Mouse (Mus musculus): ENCODE measurements around the gene Fam3a.
A peak's percentile ranks its signal among the peaks of the same experiment; 100 is the strongest.
"Not testable (repeated sequence)": the region's sequence is repeated elsewhere in the genome, so short reads cannot be mapped to it uniquely, and the experiment has no call there.

The Fam3a gene

DNA sequence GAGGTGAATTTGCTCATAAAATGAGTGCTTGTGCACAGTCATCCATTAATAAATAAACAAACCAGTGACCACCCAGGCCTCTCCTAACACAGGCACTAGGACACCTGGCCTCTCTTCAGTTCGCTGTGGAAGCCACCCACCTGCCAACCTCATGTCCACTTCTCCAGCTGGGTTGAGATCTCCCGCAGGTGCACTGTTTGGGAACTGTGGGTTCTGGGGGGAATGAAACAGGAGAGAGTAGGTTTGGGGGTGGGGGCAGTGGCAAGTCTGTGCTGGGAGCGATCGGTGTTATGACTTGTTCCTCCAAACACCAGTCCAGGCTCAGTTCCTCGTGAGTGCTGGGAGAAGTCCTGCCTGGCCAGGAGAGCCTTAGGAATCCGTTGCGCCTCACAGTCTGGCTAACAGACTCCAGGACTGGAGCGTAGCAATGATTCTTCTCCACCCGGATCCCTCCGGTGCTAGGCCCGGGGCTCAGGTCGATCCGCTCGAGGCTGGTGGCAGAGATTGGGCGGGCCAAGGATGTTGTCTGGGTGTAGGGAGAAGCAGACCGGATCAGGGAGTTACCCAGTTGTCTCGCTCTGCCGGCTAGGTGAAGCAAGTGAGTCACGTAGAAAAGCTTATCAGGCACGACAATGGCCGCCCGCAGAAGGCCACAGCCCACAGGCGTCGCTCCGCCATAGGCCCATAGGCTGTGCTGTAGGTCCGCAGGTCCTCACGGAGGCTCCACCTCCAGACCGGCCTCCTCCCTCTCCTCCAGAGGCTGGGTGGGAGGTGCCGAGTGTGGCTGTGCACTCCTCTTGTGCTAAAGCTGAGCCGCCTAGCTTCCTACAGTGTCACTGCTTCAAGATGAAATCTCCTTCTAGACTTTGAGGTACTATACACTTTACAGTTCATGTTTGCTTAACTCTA is at the start of gene Fam3a, which contains the start of gene Ikbkg:
Fam3a (minus strand) TSS at position 738 of the 909 bp plus-strand sequence.
Ikbkg (plus strand) TSS at position 756 of the 909 bp plus-strand sequence.
- peak; percentile 88 for DNase-seq

DNA sequence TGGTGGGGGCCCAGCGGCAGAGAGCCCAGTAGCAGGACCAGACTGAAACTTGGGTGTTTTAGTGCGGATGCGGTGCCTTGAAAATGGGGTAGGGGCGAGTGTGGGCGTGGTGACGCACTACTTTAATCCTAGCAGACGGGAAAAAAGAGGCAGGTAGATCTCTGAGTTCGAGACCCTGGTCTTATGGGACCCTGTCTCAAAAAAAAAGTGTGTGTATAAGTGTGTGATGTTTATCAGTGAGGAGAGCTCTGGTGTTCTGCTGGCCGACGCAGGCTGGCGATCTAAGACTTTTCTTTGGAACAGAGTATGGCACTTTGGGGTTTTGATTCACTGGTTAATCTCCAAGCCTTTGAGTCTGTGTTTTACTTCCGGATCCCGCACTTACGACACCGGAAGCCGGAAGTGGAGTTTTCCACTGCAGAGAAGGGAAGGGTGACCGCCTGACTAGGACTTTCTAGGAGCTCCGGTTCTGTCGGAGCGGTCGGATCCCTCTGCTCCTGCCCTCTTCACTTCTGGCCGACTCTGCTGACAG is 36.3 kb upstream of the Fam3a start:
- peak; percentile 78 for DNase-seq

DNA sequence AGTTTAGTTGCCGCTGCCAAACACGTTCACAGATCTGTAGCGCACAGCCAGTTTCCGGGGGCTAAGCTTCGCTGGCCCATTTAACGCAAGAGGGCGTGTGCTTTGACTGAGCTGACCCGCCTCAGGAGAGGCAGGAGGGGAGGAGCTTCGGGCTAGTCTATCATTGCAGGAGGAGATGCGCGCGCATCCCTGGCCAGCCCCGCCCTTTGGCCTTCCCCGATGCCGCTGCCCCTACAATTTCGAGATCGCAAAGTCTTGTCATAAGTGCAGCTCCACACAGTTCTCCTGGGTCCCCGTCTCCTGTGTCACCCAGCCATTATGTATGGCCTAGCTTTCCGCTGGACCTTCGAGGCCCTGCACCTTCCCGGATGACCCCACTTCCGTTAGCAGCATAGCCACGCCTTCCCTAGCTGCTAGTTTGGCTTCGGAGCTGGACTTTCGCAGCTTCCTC is 35.8 kb upstream of the Fam3a start, which contains the start of gene G6pdx:
G6pdx (minus strand) TSS at position 369 of the 451 bp plus-strand sequence.
- DNase-seq: peak; percentile 92

DNA sequence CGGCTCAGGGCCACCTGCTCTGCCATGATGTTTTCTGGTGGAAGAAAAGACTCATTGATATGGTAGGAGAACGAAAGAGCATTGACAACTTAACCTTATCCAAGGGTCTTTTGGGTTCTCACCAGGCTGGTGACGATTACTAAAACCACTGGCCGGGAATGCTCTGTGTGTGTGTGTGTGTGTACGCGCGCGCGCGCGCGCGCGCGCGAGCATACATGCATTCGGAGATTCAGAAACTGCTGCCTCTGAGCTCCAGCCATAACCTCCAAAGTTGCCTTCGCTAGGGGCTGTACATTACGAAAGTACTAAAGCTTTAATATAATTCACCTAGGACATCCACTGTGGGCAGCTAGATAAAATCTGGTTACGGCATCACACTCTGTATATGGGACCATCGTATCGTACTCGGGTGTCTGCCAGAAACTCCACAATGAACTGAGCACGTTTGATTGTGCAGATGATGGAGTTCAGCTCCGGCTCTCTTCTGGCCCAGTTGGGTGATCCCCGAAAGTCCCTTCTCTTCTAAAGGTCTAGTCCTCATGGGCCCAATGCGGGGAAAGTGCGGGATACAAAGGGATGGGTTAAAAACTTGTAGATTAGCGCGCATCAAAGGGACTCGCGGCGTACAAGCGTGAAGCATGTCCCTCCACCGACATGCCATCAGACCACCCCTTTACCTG is 35.2 kb upstream of the Fam3a start:
- no peak for DNase-seq

DNA sequence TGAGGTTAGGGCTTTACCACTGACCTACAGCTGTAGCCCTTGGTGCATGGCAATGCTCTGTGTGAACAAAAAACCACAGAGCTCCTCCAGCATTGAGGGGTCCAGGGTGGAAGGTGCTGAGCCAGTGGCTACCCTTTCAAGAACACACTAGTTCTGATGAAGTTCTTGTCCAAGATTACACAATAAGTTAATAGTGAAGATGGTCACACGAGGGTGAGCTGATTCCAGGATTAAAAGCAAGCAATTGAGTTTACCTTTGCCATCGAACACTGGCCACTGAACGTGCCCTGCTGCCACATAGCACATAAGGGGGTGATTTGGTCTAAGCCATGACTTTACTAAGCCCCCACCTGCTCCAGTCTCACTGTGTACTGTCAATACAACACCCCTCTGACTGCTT is 34.0 kb upstream of the Fam3a start:
- DNase-seq: no peak

DNA sequence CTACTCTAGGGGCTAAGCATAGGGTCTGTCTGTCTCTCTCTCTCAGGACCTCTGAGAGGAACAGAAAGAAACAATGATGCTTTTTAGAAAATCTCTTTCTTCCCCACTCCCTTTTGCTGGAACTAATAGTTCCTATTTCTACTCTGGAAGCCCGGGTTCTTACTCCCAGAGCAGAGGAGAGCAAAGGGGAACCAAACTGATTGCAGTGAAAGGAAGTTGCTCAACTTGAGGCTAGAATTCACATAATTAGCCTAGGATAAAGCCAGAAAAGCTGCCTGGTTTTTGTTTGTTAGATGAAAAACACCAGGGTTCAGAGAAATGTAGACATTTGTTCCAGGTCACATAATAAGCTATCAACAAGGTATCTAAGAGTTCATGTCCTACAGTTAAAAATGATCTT is 33.2 kb upstream of the Fam3a start:
- no peak for DNase-seq

DNA sequence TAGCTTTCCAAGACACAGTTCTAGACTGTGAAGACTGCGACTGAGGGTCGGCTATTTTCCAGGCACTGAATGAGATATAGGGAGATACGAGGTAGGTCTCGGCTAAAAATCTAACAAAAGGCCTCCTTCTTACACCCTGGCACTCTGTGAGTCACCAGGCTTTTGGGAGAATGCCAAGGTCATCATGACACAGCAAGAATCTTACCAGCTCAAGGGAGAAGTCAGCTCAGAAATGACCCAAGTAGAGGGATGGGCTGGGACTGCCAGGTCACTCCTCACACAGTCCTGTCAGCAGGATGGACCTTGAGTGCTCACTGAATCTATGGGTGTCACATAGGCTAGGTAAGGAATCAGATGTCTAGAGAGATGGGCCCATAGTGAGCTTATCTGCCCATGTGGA is 32.1 kb upstream of the Fam3a start:
- no peak for DNase-seq

DNA sequence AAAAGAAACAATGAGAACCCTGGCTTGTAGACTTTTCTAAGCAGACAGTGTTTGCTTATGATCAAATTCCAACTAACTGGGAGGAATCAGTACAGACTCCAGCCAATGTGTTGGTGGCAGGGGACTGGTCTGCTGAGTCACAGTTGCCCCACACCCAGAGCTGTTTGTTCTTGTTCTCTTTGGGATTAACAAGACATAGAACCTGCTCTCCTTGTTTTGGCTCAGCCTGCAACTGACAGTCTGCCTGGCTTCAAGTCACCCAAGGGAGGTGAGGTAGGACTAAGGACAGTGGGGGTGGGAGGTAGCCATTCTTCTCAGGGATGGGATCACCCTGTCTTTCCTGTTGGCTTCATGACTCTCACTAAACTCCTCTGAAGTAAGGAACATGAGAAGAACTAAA is 31.4 kb upstream of the Fam3a start:
- DNase-seq: no peak

DNA sequence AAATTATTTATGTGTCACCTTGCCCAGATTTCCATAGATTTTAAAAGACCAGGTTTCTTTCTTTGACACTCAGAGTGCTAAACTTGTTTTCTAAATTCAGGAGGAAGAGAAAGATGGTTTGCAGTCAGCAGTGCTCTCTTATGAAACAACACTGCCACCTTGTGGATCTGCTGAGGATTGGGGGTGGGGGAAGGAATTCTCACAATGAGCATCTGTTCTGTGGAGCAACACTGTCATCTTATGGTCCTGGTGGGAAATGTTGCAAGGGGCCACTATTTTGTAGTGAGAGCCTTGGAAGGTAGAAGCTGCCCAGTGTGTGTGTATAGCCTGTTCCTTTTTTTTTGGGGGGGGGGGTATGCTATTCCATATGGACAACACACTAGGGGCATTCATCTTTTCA is 20.3 kb upstream of the Fam3a start:
- DNase-seq: peak; percentile 72

DNA sequence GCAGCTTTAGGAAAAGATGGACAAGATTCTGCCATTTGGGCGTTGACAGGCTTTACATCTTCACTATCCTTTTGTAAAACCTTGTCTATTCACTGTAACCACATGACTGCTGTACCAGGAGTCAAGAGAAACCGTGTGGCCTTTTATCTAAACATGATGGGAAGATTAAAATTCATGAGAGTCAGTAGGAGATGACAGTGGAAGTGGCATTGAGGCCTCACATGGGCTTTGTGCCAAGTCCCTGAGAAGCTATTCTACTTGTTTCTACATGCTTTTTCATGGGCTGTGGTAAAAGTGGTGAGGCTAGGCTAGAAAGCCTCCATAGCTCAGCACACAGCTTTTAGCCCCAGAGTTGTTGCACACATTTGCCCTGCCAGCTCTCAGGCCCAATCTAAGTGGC is 15.3 kb upstream of the Fam3a start:
- DNase-seq: no peak

DNA sequence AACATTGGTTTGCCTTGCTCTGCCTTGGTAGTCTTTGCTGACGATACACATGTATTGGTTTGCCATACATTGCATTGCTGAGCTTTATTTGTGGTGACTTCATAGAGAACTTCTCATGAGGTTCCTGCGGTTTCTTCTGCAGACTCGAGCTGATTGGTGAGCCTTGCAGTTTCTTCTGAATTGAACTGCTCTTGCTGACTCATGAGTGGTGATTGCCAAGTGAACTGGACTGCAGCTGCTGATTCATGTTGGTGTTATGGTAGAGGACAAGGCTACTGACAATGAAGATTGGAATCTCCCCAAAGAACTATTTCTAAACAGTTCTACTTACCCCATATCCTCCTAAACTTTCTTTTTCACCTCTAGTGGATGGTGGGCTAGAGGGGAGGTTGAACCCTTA is 7.1 kb upstream of the Fam3a start:
- no peak for DNase-seq

DNA sequence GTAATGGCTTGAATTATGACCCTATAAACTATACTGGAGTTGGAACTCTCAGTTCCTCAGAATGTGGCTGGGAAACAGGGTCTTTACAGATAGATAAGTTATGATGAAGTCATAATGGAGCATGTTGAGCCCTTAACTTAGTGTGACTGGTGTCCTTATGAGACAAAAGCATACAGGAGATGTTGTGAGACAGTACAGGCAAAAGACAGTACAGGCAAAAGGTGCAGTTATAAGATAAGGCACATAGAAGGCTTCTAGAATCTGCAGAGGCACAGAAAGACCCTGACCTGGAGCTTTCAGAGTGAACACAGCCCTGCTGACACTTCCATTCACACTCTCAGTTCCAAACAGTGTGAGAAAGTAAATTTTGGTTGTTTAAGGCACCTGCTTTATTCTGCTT is 4.9 kb downstream of the Fam3a start:
- DNase-seq: no peak

DNA sequence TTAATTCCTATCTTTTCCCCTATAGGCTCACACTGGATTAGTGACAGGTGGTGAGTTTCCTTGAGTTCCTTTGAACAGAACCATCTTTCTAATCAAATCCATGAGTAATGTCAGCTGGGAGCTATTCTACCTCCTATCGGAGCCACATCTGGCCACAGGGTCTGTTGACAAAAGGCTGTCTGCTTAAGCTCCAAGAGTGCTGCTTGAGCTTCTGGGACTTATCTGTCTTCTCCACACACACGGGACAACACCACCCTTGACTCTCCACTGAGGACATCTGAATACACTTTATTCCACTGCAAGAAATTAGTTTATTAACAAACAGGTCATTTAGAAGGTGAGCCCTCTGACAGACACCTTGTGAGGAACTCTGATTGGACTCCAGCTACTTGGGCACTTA is 8.6 kb downstream of the Fam3a start:
- DNase-seq: no peak

DNA sequence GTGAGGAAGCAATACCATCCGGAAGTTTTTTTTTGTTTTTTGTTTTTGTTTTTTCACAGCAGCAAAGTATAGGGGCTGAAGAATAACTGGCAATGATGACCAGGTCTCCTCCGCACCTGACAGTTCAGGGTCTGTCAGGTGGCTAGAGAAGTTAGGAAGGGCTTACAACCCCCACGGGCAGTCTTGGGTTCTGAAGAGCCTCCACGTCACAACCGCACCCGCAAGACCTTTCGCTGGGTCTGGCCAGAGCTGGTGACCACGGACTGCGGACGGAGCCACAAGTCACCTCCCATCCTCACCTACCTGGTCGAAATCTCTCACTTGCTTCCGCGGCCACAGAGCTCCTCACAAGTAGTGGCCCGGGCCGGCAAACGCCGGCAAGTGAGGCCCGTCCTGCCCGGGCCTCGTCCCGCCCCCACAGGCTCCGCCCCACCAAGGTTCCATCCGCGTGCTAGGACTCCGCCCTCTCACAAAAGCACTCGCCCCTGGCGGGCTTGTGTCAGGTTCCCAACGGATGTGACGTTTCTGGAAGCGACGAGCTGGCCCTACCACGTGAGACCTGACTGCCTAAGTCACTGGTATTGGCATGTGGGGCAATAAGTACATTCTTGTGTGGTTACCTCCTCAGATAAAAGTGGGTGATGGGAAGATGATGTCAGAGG is 20.1 kb downstream of the Fam3a start, which contains the start of the genes Ubl4a and Slc10a3:
Ubl4a (minus strand) TSS at position 331 of the 662 bp plus-strand sequence.
Slc10a3 (minus strand) TSS at position 462 of the 662 bp plus-strand sequence.
- peak; percentile 85 for DNase-seq

DNA sequence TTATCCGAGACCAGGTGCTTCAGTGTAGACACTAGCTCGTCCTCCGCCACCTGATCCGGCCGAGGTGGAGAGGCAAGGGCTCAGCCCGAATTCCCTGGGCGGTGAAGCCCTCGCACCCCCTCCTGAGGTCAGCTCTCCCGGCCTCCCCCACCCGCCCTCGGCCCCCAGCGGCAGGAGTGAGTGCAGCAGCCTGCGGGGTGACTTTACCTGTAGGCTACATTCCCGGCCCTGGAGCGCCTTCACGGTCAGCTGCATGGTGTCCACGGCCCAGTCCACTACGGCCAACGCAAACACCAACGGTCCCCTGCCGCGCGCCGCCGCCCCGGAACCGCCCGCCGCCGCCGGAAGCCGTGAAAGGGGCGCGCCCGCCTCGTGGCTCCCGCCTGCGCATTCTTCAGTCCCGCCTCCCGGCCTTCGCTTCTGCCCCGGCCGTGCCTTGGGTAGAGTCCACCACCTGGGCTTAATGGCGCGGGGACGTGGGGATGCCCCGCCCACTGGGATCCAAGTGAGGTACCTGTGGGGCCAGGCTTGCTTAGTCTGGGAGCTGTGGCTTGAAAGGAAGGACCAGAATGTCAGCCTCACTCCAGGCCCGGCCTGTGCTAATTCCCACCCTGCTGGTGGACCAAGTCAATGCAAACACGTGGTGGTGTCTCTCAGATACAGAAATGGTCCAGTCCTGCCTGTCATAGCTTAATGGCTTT is 24.7 kb downstream of the Fam3a start:
- peak; percentile 77 for DNase-seq

DNA sequence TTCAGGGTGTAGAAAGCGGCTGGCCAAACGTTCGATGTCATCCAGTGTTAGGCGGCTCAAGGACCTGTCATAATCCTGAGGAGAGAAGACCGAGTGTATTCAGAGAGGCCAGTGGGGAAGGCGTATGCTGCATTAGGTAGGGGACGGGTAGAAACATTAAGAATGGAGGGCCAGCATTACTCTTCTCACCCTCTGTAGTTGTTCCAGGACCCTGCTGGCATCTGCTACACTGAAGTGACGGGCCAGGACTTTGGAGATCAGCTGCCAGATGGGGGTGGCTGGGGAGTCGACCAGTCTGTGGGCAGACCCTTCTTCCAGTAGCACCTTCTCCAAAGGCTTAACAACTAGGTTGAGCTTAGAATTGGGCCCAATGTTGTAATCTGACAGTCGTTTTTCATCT is 25.6 kb downstream of the Fam3a start:
- no peak for DNase-seq

DNA sequence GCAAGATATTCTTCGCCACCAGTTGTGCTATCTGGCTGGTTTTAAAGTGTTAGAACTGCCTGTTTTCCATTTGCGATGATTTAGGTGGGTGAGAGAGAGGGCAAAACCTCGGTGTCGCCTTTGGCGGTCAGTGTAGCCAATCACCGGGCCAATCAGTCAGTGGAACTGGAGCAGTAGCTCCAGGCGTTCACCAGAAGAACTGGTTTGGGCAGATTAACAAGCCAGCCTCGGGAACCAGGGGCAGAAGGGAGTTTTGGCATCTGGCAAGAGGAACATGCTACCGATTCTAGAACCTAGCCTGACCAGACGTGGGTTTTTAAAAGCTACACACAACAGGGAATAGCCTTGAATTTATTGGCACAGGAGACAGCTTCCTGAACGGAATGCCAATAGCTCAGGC is 33.9 kb downstream of the Fam3a start:
- no peak for DNase-seq

DNA sequence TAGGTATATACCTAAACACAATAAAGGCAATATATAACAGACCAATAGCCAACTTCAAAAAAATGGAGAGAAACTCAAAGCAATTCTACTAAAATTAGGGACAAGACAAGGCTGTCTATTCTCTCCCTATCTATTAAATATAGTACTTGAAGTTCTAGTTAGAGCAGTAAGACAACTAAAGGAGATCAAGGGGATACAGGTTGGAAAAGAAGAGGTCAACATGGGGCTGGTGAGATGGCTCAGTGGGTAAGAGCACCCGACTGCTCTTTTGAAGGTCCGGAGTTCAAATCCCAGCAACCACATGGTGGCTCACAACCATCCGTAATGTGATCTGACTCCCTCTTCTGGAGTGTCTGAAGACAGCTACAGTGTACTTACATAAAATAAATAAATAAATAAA is 36.0 kb downstream of the Fam3a start:
- DNase-seq: not testable (repeated sequence)

DNA sequence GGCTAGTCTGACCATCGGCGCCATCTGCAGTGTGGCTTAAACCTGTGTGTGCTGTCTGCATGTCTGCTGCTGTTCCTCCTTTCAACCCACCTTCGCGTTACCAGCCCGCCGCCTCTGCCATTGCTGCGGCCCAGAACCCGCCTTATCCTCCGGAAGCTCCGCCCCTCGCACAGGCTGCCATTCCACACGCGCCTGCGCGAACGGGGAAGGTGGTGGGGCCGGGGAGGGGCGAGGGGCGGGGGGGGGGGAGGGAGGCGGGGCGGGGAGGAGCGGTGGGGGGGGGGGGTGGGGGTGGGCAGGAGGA is 39.7 kb downstream of the Fam3a start, which contains the start of gene Lage3:
Lage3 (minus strand) TSS at position 152 of the 304 bp plus-strand sequence.
- peak; percentile 85 for DNase-seq

DNA sequence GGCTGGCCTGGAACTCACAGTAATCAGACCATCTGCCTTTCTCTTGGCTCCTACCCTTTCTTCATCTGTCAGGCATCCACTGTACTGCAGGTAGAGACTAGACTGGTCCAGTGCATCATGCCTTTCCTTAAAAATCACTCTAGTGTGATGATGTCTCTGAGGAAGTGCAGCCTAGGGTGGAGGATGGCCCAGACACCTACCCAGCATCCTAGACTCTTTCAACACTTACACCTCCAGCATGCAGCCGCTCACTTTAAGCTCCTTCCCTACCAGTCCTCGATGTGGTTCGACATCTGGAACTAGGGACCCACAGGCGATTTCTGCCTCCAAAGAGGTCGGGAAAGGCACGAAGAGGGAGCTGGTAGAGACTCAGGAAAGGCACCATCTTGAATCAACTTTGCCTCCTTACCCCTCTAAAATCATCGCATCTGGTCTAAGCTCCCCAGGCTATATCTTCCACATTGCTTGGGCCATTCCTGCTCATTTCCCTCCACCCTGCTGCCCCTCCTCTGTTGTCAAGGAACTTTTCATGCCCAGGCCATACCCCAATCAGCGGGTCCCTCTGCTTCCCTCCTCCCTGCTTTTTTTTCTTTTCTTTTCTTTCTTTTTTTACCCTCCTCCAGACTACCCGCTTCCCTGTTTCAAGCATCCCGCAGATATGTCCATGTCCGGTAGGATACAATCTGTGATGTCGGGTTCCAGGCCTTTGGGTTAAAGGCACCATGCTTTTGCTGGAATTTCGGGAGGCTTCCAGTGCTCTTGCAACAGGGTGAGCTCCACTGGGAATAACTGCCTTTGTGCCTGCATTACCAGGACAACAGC is 40.2 kb downstream of the Fam3a start:
- DNase-seq: no peak

Data from cerebellum, adult 9-11 months (tissue).